Mouse (Mus musculus) kidney, adult 9 months (tissue): ENCODE results near the gene Notch2.
"Not testable (repeated sequence)": the region's sequence is repeated elsewhere in the genome, so short reads cannot be mapped to it uniquely, and the experiment has no call there.

Source experiments
- DNase-seq: peaks from one replicate; pipeline ENCODE4 v3.0.0; 2022

The Notch2 gene

GRCm38 (mm10) chr3:98032944-98033343, 19.6 kb downstream of the Notch2 start:
- no peak for DNase-seq

GRCm38 (mm10) chr3:98034622-98035593, 21.6 kb downstream of the Notch2 start:
- no peak for DNase-seq

- no peak for DNase-seq
Measured at GRCm38 (mm10) chr3:98036161-98036560, 22.8 kb downstream of the Notch2 start.

- DNase-seq, result no peak
Measured at GRCm38 (mm10) chr3:98037151-98037550, 23.8 kb downstream of the Notch2 start.

DNA sequence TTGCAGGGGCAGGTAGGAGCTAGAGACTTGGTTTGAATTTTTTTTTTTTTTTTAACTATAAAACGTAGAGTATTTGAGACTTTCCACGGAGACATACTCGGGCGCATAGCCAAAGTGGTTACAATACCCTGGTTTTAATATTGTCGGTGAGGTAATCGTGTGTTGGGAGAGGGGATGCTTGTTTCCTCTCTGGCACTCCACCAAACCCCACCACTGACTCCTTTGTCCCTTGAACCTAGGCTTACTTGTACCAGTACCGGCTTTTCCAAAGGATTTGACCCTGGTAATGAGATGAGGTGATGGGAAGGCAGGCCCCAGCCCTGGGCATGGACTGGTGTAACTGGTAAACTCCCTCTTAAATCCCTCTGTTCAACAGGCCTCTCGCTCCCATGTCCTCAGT, 25.3 kb downstream of the Notch2 start:
- DNase-seq, result no peak

- DNase-seq, result no peak
Measured at GRCm38 (mm10) chr3:98039223-98039622, 25.9 kb downstream of the Notch2 start.

DNA sequence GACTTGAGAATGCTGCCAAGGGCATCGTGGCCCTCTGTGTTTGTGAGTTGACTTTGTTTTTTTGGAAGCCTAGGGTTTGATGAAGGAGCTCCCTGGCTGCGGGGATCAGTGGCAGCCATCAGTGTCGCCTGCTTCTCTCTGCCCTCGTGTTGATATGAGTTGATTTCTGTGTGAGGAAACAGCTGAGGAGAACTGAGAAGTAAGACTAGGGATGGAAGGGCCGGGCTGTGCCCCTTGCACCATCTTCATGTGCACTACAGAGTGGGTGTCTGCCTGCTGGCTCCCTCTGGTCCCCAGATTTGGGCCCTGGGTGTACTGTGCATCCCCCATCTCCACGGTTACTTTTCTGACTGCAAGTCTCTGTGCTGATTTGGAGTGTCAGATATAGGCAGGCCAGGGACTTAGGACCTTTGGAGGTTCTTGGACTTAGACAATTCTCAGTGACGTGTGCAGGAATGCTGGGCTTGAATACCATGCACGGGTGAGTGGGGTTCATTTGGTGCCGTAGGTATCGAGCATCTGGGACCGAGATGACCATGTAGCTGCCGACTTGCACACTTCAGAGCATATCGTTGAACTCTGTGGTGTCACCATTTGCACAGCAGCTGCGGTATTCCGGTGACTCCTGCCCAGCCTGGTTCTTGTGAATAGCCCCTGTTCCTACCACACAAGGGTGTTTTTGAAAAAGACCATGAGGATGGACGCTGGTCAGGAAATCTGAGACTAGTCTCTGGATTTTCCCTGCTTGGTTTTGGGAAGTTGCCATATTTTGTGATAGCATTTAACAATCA, 26.5 kb downstream of the Notch2 start:
- DNase-seq, result no peak

DNA sequence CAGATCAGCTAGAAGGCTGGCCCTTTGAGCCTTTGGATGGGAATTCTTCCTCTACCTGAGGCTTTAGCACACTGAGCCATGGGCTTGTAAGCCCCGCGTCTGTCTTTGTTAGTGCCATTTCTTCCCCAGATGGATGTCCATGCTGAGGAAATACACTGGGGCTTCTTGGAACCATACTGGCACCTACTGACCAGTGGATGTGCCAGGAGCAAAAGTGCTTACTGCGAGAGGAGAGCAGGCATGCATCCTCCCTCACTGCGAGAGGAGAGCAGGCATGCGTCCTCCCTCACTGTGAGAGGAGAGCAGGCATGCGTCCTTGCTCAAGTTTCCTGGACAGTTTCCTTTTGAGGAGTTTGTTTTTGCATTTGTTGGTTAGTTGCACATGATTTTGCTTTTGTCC, 27.5 kb downstream of the Notch2 start:
- no peak for DNase-seq

- no peak for DNase-seq
Measured at GRCm38 (mm10) chr3:98042301-98042700, 29.0 kb downstream of the Notch2 start.

DNA sequence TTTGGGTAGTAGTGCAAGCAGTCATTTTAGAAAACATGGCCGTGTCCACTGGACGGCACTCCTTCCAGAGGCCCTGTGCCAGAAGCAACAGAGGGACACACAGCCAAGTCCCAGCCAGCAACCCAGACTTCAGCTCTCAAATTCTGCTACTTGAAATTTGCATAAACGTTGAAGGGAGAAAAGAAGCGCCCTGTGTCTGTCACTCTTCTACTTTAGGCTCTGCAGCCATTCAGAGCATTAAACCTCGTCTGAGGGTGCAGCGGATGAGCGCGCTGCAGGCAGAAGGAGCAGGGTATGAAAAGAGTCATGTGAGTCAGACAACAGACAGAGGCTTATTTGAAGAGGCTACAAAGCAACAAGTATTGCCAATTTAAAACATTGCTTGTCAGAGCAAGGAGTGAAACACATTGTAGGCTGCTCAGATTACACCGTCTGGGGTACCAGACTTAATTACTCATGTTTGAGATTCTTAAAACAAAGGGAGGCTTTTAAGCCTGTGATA, 29.7 kb downstream of the Notch2 start:
- DNase-seq, result peak; percentile 56

- no peak for DNase-seq
Measured at GRCm38 (mm10) chr3:98043669-98044068, 30.3 kb downstream of the Notch2 start.

GRCm38 (mm10) chr3:98044768-98045368, 31.5 kb downstream of the Notch2 start:
- DNase-seq, result peak; percentile 82

GRCm38 (mm10) chr3:98045465-98046148, 32.3 kb downstream of the Notch2 start:
- DNase-seq, result no peak

DNA sequence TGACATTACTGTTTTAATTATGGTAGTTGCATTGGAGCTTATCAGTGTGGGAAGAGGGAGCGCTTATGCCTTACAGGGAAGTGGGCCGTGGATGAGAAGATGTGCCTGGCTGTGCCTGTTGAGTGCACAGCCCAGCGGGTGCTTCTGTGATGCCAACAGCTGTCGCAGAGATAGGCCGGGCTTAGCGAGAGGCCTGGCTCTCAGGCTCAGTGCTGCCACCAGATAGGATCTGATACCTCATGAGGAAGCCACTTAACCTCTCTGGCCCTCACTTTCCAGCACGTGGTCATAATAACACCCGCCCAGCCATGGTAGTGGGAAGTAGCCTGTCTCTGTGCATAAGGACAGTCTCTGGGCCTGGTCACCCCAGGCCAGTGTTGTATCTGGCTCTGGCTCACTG, 33.0 kb downstream of the Notch2 start:
- no peak for DNase-seq

DNA sequence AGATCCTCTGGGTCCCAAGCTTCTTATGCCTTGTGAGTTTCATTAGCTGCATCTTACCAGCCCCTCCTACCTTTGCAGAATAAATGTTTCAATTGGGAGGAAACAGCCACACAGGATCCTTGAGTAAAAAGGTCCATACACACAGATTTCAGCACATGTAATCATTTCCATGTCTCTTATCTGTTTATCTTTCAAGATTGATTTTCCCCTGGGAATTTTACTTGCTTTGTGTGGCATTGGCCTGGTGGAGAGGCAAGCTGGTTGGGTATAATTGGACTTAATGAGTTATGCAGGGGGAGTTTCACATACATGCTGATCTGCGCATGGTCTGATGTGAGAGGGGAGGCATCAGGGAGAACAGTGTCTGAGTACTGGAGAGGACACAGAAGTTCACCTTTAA, 36.3 kb downstream of the Notch2 start:
- no peak for DNase-seq

- DNase-seq, result not testable (repeated sequence)
Measured at GRCm38 (mm10) chr3:98050086-98050485, 36.8 kb downstream of the Notch2 start.

DNA sequence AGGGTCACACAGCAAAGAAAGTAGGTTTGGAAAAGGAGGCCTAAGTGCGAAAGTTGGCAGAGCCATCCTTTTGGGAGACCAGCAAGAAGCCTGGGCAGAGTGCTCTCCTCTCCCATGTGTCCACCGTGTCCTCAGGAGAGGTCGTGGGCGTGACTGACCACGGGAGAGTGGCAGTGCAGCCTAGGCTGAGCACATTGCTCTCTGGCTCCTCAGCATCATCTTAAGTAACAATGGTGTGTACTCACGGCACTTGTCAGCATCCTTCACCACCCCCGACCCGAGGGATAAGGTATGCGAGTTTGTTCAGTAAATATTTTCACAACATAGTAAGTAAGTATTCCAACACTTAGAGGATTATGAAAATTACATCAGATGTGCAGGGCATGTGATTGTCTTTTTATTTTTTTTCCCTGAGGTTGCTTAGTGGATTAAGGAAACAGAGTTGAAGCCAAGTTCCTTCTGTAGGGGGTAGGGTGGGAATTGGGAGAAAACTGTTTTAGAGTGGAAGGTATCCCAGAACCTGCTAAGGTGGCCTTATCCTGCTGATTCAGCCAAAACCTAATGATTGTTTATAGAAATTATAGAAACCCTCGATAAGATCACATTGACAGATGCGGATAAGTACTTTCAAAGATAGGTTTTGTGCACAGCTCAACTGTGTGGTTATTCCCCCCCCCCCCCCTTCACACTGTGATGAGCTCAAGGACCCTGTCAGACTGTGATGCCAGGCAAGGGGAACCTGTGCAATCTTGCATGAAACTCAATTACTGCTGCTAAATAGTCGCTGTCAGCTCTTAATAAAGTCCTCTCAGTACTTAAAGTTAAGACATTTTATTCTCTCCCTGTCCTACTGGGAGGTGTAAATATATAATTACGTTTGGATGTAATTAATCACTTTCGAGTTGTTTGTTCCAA, 37.4 kb downstream of the Notch2 start:
- DNase-seq, result no peak

GRCm38 (mm10) chr3:98051407-98051968, 38.2 kb downstream of the Notch2 start:
- no peak for DNase-seq

DNA sequence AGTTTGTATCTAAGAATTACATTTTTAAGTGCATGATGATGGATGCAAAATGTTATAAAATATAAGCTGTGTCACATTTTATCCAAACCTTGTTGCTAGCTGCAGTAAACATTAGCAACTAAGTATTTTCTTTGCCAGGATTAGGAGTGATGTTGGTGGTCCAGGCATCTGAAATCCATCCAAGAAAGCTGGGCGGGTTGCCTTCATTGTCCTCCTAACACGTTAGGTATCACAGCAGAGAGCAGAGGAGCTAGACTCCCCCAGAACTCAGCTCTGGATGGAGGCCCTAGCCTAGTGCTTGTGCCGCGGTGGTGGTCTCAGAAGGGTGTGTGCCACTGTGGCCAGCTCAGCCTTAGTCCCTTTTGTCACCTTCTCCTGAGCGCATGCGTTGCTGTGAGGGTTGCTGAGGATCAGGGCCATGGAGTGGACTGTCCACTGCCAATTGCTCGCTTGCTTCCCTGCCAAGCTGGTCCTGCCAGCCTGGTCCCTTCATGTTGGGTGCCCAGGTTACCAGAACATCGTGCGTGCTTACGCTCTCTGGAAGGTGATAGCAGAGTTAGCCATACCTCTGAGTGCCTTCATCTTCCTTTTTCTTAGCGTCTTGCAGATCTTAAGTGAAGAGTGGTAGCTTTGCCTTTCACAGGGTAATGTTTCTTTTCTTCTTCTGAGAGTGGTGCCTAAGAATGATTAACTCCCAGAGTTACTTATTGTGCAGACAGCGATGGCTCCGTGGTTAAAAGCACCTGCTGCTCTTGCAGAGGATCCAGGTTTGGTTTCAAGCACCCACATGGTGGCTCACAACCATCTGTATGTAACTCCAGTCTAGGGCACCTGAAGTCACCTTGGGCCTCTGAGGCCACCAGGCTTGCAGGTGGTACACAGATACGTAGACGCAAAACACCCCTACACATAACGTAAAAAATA, 39.4 kb downstream of the Notch2 start:
- peak; percentile 73 for DNase-seq

DNA sequence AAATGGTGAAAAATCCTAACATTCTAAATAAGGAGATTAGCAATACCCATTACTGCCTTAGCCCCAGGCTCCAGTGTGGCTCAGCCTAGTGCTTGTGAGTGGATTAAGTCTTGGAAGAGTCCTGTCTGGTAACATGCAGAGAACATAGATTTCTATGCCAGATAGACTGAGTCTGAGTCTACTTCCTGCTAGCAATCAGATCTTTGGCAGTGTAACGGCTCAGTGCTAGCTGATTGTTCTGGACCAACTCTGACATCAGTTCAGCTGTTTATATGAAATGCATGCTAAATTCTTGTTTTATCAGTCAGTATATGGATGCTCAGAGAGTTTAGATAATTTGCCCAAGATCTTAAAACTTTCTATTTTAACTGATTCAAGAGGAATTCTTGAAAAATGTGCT, 40.5 kb downstream of the Notch2 start:
- DNase-seq, result no peak
